Mouse (Mus musculus) megakaryocyte, embryonic 14.5 days (primary cell): Measurements from ENCODE around the gene Pcmt1. TPM values are rescaled to one million over a fixed set of nuclear protein-coding genes. Genes with fewer than 3 reads are reported as not detected.

Experiments
- H3K27me3 ChIP-seq: replicated peaks from 2 replicates; pipeline ENCODE3; 2012; ENCODE audit warnings: inconsistent platforms
- H3K36me3 ChIP-seq: replicated peaks from 2 replicates; pipeline ENCODE3; 2012; ENCODE audit warnings: low read length, inconsistent platforms, mixed read lengths
- H3K4me1 ChIP-seq: 2 replicates; pipeline ENCODE4 v1.6.1; 2012; ENCODE audit warnings: inconsistent platforms
- H3K4me3 ChIP-seq: replicated peaks from 2 replicates; pipeline ENCODE3; 2012; ENCODE audit warnings: moderate library complexity, mild to moderate bottlenecking, inconsistent platforms
- H3K9me3 ChIP-seq: 2 replicates; pipeline ENCODE4 v1.6.1; 2012; ENCODE audit warnings: inconsistent platforms
- FLI1 ChIP-seq: IDR thresholded peaks from 2 replicates; pipeline ENCODE4 v1.6.1; 2012; ENCODE audit warnings: low read length, inconsistent platforms, mixed read lengths
- GATA1 ChIP-seq: IDR thresholded peaks from 3 replicates; pipeline ENCODE4 v1.6.1; 2012; ENCODE audit warnings: mixed read lengths, low read length, inconsistent platforms, borderline replicate concordance
- polyA plus RNA-seq: library from polyadenylated mRNA; stranded (reverse); fragments of >175 nt; gene quantifications from 2 replicates; pipeline ENCODE4 v1.2.3, GENCODE M21; 2012; ENCODE audit warnings: low replicate concordance; ENCODE audit not compliant: insufficient read depth

Gene Pcmt1
- polyA plus RNA-seq, result 15.2 and 46.3 TPM in 2 replicates

- no peak for TF ChIP-seq FLI1
- no peak for TF ChIP-seq GATA1
- Histone ChIP-seq H3K36me3 (peaks cover 38% of the 10 kb centered on the region), H3K27me3 (no peaks in the 10 kb centered on the region), H3K4me3 (peak within 1 kb of the TSS; percentile 97), H3K9me3 (no peaks in the 10 kb centered on the region), H3K4me1 (peaks cover 56% of the 10 kb centered on the region)
Observed at GRCm38 (mm10) chr10:7680731-7681301, at the start of gene Pcmt1, which contains the start of gene Lats1. Gene Pcmt1 (minus strand): TSS chr10:7681136. Gene Lats1 (plus strand): TSS chr10:7681214.

- Histone ChIP-seq H3K9me3 (no peaks in the 10 kb centered on the region), H3K4me3 (peak overlapping the region; percentile 94), H3K4me1 (peaks cover 49% of the 10 kb centered on the region), H3K36me3 (peaks cover 3% of the 10 kb centered on the region), H3K27me3 (no peaks in the 10 kb centered on the region)
- TF ChIP-seq FLI1 (no peak), GATA1 (no peak)
Observed at GRCm38 (mm10) chr10:7727011-7727410, 46.1 kb upstream of the Pcmt1 start.

GRCm38 (mm10) chr10:7726501-7726812 lies 45.5 kb upstream of the Pcmt1 start:
- no peaks in the 10 kb centered on the region for H3K27me3 ChIP-seq
- peaks cover 3% of the 10 kb centered on the region for H3K36me3 ChIP-seq
- peaks cover 49% of the 10 kb centered on the region for H3K4me1 ChIP-seq
- peak overlapping the region; percentile 94 for H3K4me3 ChIP-seq
- no peaks in the 10 kb centered on the region for H3K9me3 ChIP-seq
- TF ChIP-seq FLI1 (no peak), GATA1 (no peak)

- TF ChIP-seq FLI1 (peak; percentile 45), GATA1 (no peak)
Observed at GRCm38 (mm10) chr10:7725751-7726500, 45.0 kb upstream of the Pcmt1 start, which contains the start of gene Katna1. Gene Katna1 (plus strand): TSS chr10:7726000.

GRCm38 (mm10) chr10:7715056-7715455 lies 34.1 kb upstream of the Pcmt1 start:
- H3K36me3 ChIP-seq, result peaks cover 81% of the 10 kb centered on the region
- no peak for TF ChIP-seq FLI1
- TF ChIP-seq GATA1, result no peak
- H3K9me3 ChIP-seq, result no peaks in the 10 kb centered on the region
- H3K4me1 ChIP-seq, result peaks cover 4% of the 10 kb centered on the region; the same call in 1 of the 2 replicates
- H3K4me3 ChIP-seq, result no peak overlapping the region
- H3K27me3 ChIP-seq, result no peaks in the 10 kb centered on the region

More at GRCm38 (mm10) chr10:7725751-7726500, 45.0 kb upstream of the Pcmt1 start, which contains the start of gene Katna1:
- Histone ChIP-seq H3K9me3 (no peaks in the 10 kb centered on the region), H3K4me1 (peaks cover 47% of the 10 kb centered on the region), H3K27me3 (no peaks in the 10 kb centered on the region), H3K36me3 (peaks cover 3% of the 10 kb centered on the region), H3K4me3 (peak within 1 kb of the TSS; percentile 94)

- Histone ChIP-seq H3K36me3 (peaks cover 89% of the 10 kb centered on the region), H3K27me3 (no peaks in the 10 kb centered on the region), H3K9me3 (no peaks in the 10 kb centered on the region), H3K4me3 (no peak overlapping the region), H3K4me1 (0 out of 2 replicates have a peak, but pooled peaks cover 3% of the 10 kb centered on the region)
- TF ChIP-seq FLI1 (no peak), GATA1 (no peak)
Observed at GRCm38 (mm10) chr10:7712506-7712905, 31.6 kb upstream of the Pcmt1 start.

GRCm38 (mm10) chr10:7710121-7710520 lies 29.2 kb upstream of the Pcmt1 start:
- Histone ChIP-seq H3K36me3 (peaks cover 96% of the 10 kb centered on the region), H3K4me1 (0 out of 2 replicates have a peak, but pooled peaks cover 3% of the 10 kb centered on the region)
- TF ChIP-seq GATA1 (no peak), FLI1 (no peak)

GRCm38 (mm10) chr10:7702586-7702985 lies 21.6 kb upstream of the Pcmt1 start:
- Histone ChIP-seq H3K4me1 (peaks cover 28% of the 10 kb centered on the region), H3K4me3 (no peak overlapping the region), H3K36me3 (peaks cover 96% of the 10 kb centered on the region), H3K9me3 (no peaks in the 10 kb centered on the region), H3K27me3 (no peaks in the 10 kb centered on the region)
- TF ChIP-seq FLI1 (no peak), GATA1 (no peak)

More at GRCm38 (mm10) chr10:7710121-7710520, 29.2 kb upstream of the Pcmt1 start:
- no peaks in the 10 kb centered on the region for H3K9me3 ChIP-seq
- H3K4me3 ChIP-seq, result no peak overlapping the region
- H3K27me3 ChIP-seq, result no peaks in the 10 kb centered on the region

- Histone ChIP-seq H3K27me3 (no peaks in the 10 kb centered on the region), H3K9me3 (no peaks in the 10 kb centered on the region), H3K4me1 (peaks cover 35% of the 10 kb centered on the region), H3K4me3 (peak overlapping the region; percentile 48), H3K36me3 (peaks cover 93% of the 10 kb centered on the region)
- no peak for TF ChIP-seq FLI1
- TF ChIP-seq GATA1, result no peak
Observed at GRCm38 (mm10) chr10:7700120-7700519, 19.2 kb upstream of the Pcmt1 start.

- peaks cover 91% of the 10 kb centered on the region for H3K36me3 ChIP-seq
Observed at GRCm38 (mm10) chr10:7695286-7695685, 14.3 kb upstream of the Pcmt1 start.

More at GRCm38 (mm10) chr10:7695286-7695685, 14.3 kb upstream of the Pcmt1 start:
- Histone ChIP-seq H3K4me3 (no peak overlapping the region), H3K4me1 (peaks cover 21% of the 10 kb centered on the region), H3K9me3 (no peaks in the 10 kb centered on the region), H3K27me3 (no peaks in the 10 kb centered on the region)
- TF ChIP-seq GATA1 (no peak), FLI1 (no peak)
